Mouse (Mus musculus) ES-E14 (cell line): ENCODE measurements around the gene Ubn2.
"Not testable (repeated sequence)": the region's sequence is repeated elsewhere in the genome, so short reads cannot be mapped to it uniquely, and the experiment has no call there.

Experiments used
- CHD2 ChIP-seq: IDR thresholded peaks from 2 replicates; pipeline ENCODE4 v1.6.1; 2014; ENCODE audit warnings: mild to moderate bottlenecking, low read depth, low read length, inconsistent platforms
- HCFC1 ChIP-seq: IDR thresholded peaks from 2 replicates; pipeline ENCODE4 v1.6.1; 2012; ENCODE audit warnings: low read length, inconsistent platforms, borderline replicate concordance; ENCODE audit not compliant: insufficient read depth
- MAFK ChIP-seq: IDR thresholded peaks from 2 replicates; pipeline ENCODE4 v1.6.1; 2014; ENCODE audit warnings: mild to moderate bottlenecking, low read depth, low read length, inconsistent platforms; ENCODE audit not compliant: insufficient read depth
- ZC3H11A ChIP-seq: IDR thresholded peaks from 2 replicates; pipeline ENCODE4 v1.6.1; 2012; ENCODE audit warnings: low read depth, mild to moderate bottlenecking, inconsistent platforms, low read length, borderline replicate concordance
- ZNF384 ChIP-seq: IDR thresholded peaks from 2 replicates; pipeline ENCODE4 v1.6.1; 2012; ENCODE audit warnings: low read depth, low read length, inconsistent platforms

GRCm38 (mm10) chr6:38548595-38548994 is 114.8 kb downstream of the Ubn2 start:
- TF ChIP-seq ZC3H11A, ZNF384, CHD2, HCFC1, MAFK: not testable (repeated sequence)
